Mouse (Mus musculus): ENCODE data around the gene Cacng6. TPM values are rescaled to one million over a fixed set of nuclear protein-coding genes. Genes with fewer than 3 reads are reported as not detected.

Cacng6 gene
- total and polyA plus RNA-seq, 3 experiments: 0.11 TPM; not detected in 2

DNA sequence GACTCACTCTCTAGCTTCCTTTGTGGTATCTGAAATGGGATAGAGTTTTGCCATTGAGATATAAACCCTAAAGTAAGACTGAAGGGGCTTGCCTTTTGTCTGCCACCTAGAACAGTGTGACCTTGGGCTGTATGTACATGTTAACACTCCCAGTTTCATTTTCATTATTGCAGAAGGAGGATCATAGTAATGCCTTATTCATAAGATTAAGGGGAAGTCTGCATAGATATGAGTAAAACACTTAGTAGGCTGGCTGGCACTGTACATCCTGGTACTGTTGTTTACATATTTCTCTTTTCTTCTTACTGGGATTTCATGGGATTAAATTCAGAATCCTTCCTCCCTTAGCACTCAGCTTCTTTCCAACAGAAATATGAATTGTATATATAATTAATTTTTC lies 24.1 kb upstream of the Cacng6 start:
- H3K4me3 ChIP-seq (ENCODE audit: low read depth, low read length): no peak overlapping the region
- TF ChIP-seq CTCF (IDR thresholded peaks at IDR 0.05; ENCODE audit: low read depth, low read length) (no peak), POLR2AphosphoS5 (IDR thresholded peaks at IDR 0.05; ENCODE audit: insufficient replicate concordance, low read depth, low read length) (no peak), GATA1 (IDR thresholded peaks at IDR 0.05; ENCODE audit: borderline replicate concordance, low read length) (no peak), TAL1 (conservative IDR thresholded peaks at IDR 0.05; ENCODE audit: low read depth, low read length) (no peak), GATA2 (IDR thresholded peaks at IDR 0.05; ENCODE audit: borderline replicate concordance, low read depth, low read length) (no peak)
- no peaks in the 10 kb centered on the region for H3K27me3 ChIP-seq (ENCODE audit: insufficient read depth, low read length)
- no peaks in the 10 kb centered on the region for H3K4me1 ChIP-seq (ENCODE audit: insufficient read depth, low read depth, low read length)
- no peaks in the 10 kb centered on the region for H3K9me3 ChIP-seq (replicated peaks)
- ATAC-seq (ENCODE audit: extremely low read depth, insufficient number of reproducible peaks, low FRiP score, poor library complexity, severe bottlenecking) (no peak), DNase-seq (ENCODE audit: low spot score) (no peak)
- H3K36me3 ChIP-seq (replicated peaks): no peaks in the 10 kb centered on the region

DNA sequence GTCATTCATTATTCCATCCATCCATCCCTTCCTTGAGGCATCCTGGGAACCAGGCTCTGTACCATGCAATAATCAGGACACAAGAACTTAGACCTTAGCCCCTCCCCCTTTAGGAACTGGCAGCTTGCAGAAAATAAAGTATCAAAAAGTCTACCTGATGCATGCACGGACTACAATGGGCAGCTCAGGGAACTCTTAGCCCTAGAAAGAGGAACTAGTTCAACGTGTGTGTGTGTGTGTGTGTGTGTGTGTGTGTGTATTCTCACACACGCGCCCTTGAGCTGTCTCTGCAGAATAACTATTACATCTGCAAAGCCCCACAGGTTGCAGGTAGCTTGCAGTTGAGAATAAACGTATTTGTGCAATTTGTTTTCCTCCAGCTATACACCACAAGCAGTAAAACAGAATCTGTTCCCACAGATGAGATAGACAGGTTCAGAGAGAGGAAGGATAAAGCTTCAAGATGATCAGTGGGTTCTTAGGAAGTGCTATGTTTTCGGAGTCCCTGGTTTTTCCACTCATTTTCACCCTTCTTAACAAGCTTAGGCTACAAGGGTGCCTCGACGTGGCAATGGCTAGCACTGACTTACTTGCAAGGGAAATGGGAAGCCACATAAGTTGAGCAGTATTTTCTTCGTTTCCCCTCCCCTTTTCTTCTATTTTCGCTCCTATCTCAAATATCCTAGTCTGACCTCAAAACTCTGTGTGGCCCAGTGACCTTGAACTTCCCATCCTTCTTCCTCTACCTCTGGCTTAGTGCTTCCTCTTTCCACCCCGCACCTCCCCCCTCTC lies 14.1 kb upstream of the Cacng6 start:
- Histone ChIP-seq H3K4me3 (ENCODE audit: low read depth, low read length) (no peak overlapping the region), H3K9me3 (replicated peaks) (peaks cover 9% of the 10 kb centered on the region), H3K27me3 (ENCODE audit: insufficient read depth, low read length) (no peaks in the 10 kb centered on the region), H3K4me1 (ENCODE audit: insufficient read depth, low read depth, low read length) (no peaks in the 10 kb centered on the region), H3K36me3 (replicated peaks) (no peaks in the 10 kb centered on the region)
- TF ChIP-seq GATA2 (IDR thresholded peaks at IDR 0.05; ENCODE audit: borderline replicate concordance, low read depth, low read length) (no peak), TAL1 (conservative IDR thresholded peaks at IDR 0.05; ENCODE audit: low read depth, low read length) (no peak)
- no peak for DNase-seq (ENCODE audit: low spot score)
- no peak for ATAC-seq (ENCODE audit: extremely low read depth, insufficient number of reproducible peaks, low FRiP score, poor library complexity, severe bottlenecking)

DNA sequence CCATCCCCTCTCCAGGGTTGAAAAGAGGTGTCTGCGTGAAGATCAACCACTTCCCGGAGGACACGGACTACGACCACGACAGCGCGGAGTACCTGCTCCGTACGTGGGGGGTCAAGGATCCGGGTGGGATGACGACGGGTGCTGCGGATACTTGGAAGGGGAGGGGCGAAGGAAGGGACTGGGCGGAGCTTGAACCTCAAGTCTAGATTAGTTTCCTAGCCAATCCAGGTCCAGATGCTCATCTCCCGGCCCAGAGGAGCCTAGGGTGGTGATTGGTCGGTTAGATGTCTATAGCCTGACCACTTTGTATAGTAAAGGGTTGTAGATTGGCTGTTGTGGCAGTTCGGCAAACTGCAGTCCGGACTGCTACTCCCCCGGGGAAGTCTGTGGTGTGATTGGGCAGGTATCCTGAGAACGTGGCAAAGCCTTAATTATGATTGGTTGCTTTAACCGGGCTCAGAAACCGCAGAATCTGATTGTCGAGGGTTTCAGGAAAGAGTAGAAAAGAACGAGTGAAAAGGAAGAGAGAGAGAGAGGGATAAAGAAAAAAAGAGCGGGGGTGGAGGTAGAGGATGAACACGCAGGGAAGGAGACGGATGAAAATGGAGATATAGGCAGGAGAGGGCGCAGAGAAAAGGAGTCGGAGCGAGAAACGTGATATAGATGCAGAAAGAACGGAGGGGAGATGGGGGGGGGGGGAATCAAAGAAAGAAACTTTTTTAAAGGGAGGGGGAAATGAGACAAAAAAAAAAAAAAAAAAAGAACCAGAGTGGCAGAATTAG lies 12.6 kb upstream of the Cacng6 start:
- H3K36me3 ChIP-seq (replicated peaks): no peaks in the 10 kb centered on the region
- no peaks in the 10 kb centered on the region for H3K4me1 ChIP-seq (ENCODE audit: insufficient read depth, low read depth, low read length)
- H3K27me3 ChIP-seq (ENCODE audit: insufficient read depth, low read length): no peaks in the 10 kb centered on the region
- H3K4me3 ChIP-seq (ENCODE audit: low read depth, low read length): no peak overlapping the region
- no peak for DNase-seq (ENCODE audit: low spot score)
- no peak for ATAC-seq (ENCODE audit: extremely low read depth, insufficient number of reproducible peaks, low FRiP score, poor library complexity, severe bottlenecking)
- H3K9me3 ChIP-seq (replicated peaks): peaks cover 18% of the 10 kb centered on the region
- TF ChIP-seq CTCF (IDR thresholded peaks at IDR 0.05; ENCODE audit: low read depth, low read length) (no peak), TAL1 (conservative IDR thresholded peaks at IDR 0.05; ENCODE audit: low read depth, low read length) (no peak), POLR2AphosphoS5 (IDR thresholded peaks at IDR 0.05; ENCODE audit: insufficient replicate concordance, low read depth, low read length) (no peak), GATA1 (IDR thresholded peaks at IDR 0.05; ENCODE audit: borderline replicate concordance, low read length) (no peak), GATA2 (IDR thresholded peaks at IDR 0.05; ENCODE audit: borderline replicate concordance, low read depth, low read length) (no peak)

DNA sequence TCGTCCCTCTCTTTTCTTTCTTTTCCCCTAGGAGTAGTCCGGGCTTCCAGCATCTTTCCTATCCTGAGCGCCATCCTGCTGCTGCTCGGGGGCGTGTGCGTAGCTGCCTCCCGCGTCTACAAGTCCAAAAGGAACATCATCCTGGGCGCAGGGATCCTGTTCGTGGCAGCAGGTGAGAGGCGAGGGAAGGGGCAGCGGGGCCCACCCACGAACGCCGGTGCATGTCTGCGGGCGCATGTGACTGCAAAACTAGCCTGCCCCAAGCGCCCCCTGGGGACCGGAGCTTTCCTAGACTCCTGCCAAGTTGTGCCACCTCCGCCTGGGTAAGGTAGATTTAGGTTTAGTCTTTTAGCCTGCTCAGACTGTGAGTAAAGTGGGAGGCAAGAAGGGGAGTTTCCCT lies 12.0 kb upstream of the Cacng6 start:
- peaks cover 18% of the 10 kb centered on the region for H3K9me3 ChIP-seq (replicated peaks)
- no peaks in the 10 kb centered on the region for H3K36me3 ChIP-seq (replicated peaks)
- DNase-seq (ENCODE audit: low spot score) (no peak), ATAC-seq (ENCODE audit: extremely low read depth, insufficient number of reproducible peaks, low FRiP score, poor library complexity, severe bottlenecking) (no peak)
- no peaks in the 10 kb centered on the region for H3K27me3 ChIP-seq (ENCODE audit: insufficient read depth, low read length)
- no peak overlapping the region for H3K4me3 ChIP-seq (ENCODE audit: low read depth, low read length)
- TF ChIP-seq POLR2AphosphoS5 (IDR thresholded peaks at IDR 0.05; ENCODE audit: insufficient replicate concordance, low read depth, low read length): no peak
- no peak for TF ChIP-seq GATA1 (IDR thresholded peaks at IDR 0.05; ENCODE audit: borderline replicate concordance, low read length)
- TF ChIP-seq CTCF (IDR thresholded peaks at IDR 0.05; ENCODE audit: low read depth, low read length): no peak
- TF ChIP-seq TAL1 (conservative IDR thresholded peaks at IDR 0.05; ENCODE audit: low read depth, low read length): no peak
- TF ChIP-seq GATA2 (IDR thresholded peaks at IDR 0.05; ENCODE audit: borderline replicate concordance, low read depth, low read length): no peak
- H3K4me1 ChIP-seq (ENCODE audit: insufficient read depth, low read depth, low read length): no peaks in the 10 kb centered on the region

DNA sequence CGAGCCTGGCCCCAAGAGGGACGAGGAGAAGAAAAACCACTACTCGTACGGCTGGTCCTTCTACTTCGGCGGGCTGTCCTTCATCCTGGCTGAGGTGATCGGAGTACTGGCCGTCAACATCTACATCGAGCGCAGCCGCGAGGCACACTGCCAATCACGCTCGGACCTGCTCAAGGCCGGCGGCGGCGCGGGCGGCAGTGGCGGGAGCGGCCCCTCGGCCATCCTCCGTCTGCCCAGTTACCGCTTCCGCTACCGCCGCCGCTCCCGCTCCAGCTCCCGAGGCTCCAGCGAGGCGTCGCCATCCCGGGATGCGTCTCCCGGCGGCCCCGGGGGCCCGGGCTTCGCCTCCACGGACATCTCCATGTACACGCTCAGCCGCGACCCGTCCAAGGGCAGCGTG lies 9.1 kb upstream of the Cacng6 start:
- Histone ChIP-seq H3K4me3 (ENCODE audit: low read depth, low read length) (no peak overlapping the region; the same call in 1 of the 2 replicates), H3K36me3 (replicated peaks) (no peaks in the 10 kb centered on the region), H3K27me3 (ENCODE audit: insufficient read depth, low read length) (no peaks in the 10 kb centered on the region), H3K9me3 (replicated peaks) (peaks cover 18% of the 10 kb centered on the region), H3K4me1 (ENCODE audit: insufficient read depth, low read depth, low read length) (no peaks in the 10 kb centered on the region)
- DNase-seq (ENCODE audit: low spot score): no peak
- TF ChIP-seq CTCF (IDR thresholded peaks at IDR 0.05; ENCODE audit: low read depth, low read length) (no peak), POLR2AphosphoS5 (IDR thresholded peaks at IDR 0.05; ENCODE audit: insufficient replicate concordance, low read depth, low read length) (no peak), GATA1 (IDR thresholded peaks at IDR 0.05; ENCODE audit: borderline replicate concordance, low read length) (no peak), GATA2 (IDR thresholded peaks at IDR 0.05; ENCODE audit: borderline replicate concordance, low read depth, low read length) (no peak), TAL1 (conservative IDR thresholded peaks at IDR 0.05; ENCODE audit: low read depth, low read length) (no peak)
- no peak for ATAC-seq (ENCODE audit: extremely low read depth, insufficient number of reproducible peaks, low FRiP score, poor library complexity, severe bottlenecking)

DNA sequence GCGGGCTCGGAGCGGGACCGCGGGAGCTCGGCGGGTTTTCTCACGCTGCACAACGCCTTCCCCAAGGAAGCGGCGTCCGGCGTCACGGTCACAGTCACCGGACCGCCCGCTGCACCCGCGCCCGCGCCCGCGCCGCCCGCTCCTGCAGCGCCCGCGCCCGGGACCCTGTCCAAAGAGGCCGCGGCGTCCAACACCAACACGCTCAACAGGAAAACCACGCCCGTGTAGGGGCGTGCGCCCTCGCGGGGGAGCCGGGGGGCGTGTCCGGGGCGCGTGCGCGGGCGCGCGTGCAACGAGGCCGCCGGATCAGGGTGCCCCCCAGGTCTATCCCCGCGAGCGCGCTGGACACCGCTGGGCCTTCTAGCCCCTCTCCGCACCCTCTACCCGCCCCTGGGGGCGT lies 8.6 kb upstream of the Cacng6 start:
- Histone ChIP-seq H3K36me3 (replicated peaks) (no peaks in the 10 kb centered on the region), H3K27me3 (ENCODE audit: insufficient read depth, low read length) (no peaks in the 10 kb centered on the region), H3K4me3 (ENCODE audit: low read depth, low read length) (no peak overlapping the region), H3K9me3 (replicated peaks) (peaks cover 18% of the 10 kb centered on the region), H3K4me1 (ENCODE audit: insufficient read depth, low read depth, low read length) (no peaks in the 10 kb centered on the region)
- TF ChIP-seq TAL1 (conservative IDR thresholded peaks at IDR 0.05; ENCODE audit: low read depth, low read length) (no peak), POLR2AphosphoS5 (IDR thresholded peaks at IDR 0.05; ENCODE audit: insufficient replicate concordance, low read depth, low read length) (no peak)
- DNase-seq (ENCODE audit: low spot score) (no peak), ATAC-seq (ENCODE audit: extremely low read depth, insufficient number of reproducible peaks, low FRiP score, poor library complexity, severe bottlenecking) (no peak)

Measured in G1E (cell line).